Mouse (Mus musculus): ENCODE data around the gene Ube2r2. TPM values are rescaled to one million over a fixed set of nuclear protein-coding genes. Genes with fewer than 3 reads are reported as not detected.

The Ube2r2 gene
- polyA plus RNA-seq, 1 experiment from 2014 or later, result 68.7 TPM

DNA sequence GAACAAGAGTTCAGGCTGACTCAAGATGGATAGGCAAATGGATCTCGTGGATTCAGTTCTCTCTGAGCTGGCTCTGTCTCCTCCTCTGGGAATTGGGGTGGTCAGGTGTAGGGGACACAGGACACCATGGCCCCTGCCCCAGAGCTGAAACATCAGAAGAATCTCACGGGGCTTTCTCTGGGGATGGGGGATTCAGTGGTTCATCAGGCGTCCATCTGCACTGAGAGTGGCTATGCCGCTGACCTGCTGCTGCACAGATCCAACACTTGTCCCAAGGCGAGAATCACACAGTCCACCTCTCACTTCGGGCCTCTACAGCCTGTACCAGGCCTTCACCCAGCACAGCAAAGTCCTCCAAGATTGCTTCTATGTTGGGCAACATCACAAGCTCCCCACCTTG lies 20.5 kb upstream of the Ube2r2 start:
- Histone ChIP-seq H3K4me3 (replicated peaks; ENCODE audit: low read length) (no peak overlapping the region), H3K9me3 (ENCODE audit: control insufficient read depth, low read length) (no peaks in the 10 kb centered on the region), H3K4me2 (replicated peaks) (no peak overlapping the region), H3K27ac (no peak overlapping the region), H3K27me3 (ENCODE audit: control insufficient read depth, insufficient read depth, low read length) (no peaks in the 10 kb centered on the region), H3K36me3 (replicated peaks; ENCODE audit: control insufficient read depth, insufficient read depth) (peaks cover 62% of the 10 kb centered on the region), H3K9ac (no peak overlapping the region), H3K4me1 (replicated peaks; ENCODE audit: control insufficient read depth, insufficient read depth, low read length) (no peaks in the 10 kb centered on the region)
- DNase-seq (ENCODE audit: low spot score) (no peak), ATAC-seq (ENCODE audit: low FRiP score) (no peak)
- WGBS, result 92% methylated on average over 6 of the region's 6 CpGs

DNA sequence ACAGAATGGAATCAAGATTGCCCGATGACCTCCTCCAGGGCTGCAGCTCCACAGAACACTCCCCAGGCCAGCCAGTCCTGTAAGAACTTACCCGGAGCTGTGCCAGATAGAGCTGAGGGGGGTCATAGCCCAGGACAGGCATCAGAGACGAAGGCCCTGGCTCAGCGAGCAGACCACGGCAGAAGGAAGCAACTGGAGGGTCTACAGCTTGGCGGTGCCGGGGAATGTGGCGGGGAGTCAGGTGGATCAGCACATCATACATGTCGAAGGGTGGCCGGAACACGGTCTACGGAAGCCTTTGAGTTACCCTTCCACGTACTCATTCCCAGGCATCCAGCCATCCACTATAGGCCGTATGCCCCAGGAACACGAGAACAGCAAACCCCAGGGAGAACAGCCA lies 19.8 kb upstream of the Ube2r2 start:
- H3K9ac ChIP-seq, result no peak overlapping the region
- H3K36me3 ChIP-seq (replicated peaks; ENCODE audit: control insufficient read depth, insufficient read depth), result peaks cover 69% of the 10 kb centered on the region
- no peak overlapping the region for H3K4me3 ChIP-seq (replicated peaks; ENCODE audit: low read length)
- H3K4me1 ChIP-seq (replicated peaks; ENCODE audit: control insufficient read depth, insufficient read depth, low read length), result no peaks in the 10 kb centered on the region
- H3K27me3 ChIP-seq (ENCODE audit: control insufficient read depth, insufficient read depth, low read length), result no peaks in the 10 kb centered on the region
- ATAC-seq (ENCODE audit: low FRiP score), result no peak
- no peak for DNase-seq (ENCODE audit: low spot score)
- 92% methylated on average over 15 of the region's 15 CpGs for WGBS
- H3K27ac ChIP-seq, result no peak overlapping the region
- H3K4me2 ChIP-seq (replicated peaks), result no peak overlapping the region
- no peaks in the 10 kb centered on the region for H3K9me3 ChIP-seq (ENCODE audit: control insufficient read depth, low read length)

DNA sequence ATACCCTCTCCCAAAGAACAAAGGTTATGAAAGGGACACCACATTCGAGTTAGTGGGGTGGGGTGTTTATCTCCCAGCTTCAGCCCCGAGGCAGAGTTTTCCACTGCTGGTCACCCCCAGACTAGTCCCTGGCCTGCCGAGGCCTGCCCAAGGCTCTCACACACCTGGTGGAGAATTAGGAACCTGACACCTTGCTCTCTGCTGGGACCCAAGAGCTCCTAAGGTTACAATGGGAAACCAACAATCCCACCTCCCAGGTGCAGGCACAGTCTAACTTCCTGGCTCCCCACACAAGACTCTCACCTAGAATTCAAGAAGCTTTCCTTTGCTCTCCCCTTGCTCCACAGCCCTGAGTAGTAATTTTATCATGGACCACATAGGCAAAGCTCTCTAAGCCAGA lies 18.7 kb upstream of the Ube2r2 start:
- H3K9me3 ChIP-seq (ENCODE audit: control insufficient read depth, low read length), result no peaks in the 10 kb centered on the region
- no peak for DNase-seq (ENCODE audit: low spot score)
- peaks cover 80% of the 10 kb centered on the region for H3K36me3 ChIP-seq (replicated peaks; ENCODE audit: control insufficient read depth, insufficient read depth)
- no peak overlapping the region for H3K9ac ChIP-seq
- H3K27ac ChIP-seq, result no peak overlapping the region
- no peak overlapping the region for H3K4me3 ChIP-seq (replicated peaks; ENCODE audit: low read length)
- H3K4me1 ChIP-seq (replicated peaks; ENCODE audit: control insufficient read depth, insufficient read depth, low read length), result no peaks in the 10 kb centered on the region
- ATAC-seq (ENCODE audit: low FRiP score), result no peak
- 90% methylated on average over 3 of the region's 3 CpGs for WGBS
- no peaks in the 10 kb centered on the region for H3K27me3 ChIP-seq (ENCODE audit: control insufficient read depth, insufficient read depth, low read length)
- no peak overlapping the region for H3K4me2 ChIP-seq (replicated peaks)

DNA sequence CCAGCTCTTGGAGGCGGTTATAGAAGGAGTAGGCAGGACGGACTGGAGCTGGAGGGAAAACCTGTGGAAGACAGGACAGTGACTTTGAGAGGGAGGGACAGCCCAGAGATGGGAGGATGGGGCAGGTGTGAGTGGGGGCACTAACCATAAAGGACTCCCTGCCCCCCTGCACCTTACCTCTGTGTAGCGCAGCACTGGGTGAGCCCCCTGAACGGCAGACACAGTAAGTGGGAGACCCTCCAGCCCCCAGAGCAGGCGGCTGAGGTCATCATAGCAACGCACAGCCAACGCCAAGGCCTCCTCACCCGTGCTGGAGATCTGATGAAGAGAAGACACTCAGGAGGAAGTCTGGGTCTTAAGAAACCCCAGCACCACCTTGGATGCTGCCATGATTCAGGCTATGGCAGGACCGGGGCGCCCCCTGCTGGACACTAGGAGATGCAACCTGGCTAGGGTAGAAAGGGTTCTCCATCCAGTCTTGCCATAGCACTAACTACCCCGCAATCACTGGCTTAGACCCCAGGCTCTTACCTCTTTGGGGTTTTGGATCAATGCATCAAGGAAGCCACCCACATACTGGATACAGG lies 16.7 kb upstream of the Ube2r2 start:
- no peak overlapping the region for H3K4me3 ChIP-seq (replicated peaks; ENCODE audit: low read length)
- ATAC-seq (ENCODE audit: low FRiP score) (no peak), DNase-seq (ENCODE audit: low spot score) (peak; percentile 63)
- H3K4me2 ChIP-seq (replicated peaks), result no peak overlapping the region
- no peaks in the 10 kb centered on the region for H3K27me3 ChIP-seq (ENCODE audit: control insufficient read depth, insufficient read depth, low read length)
- peaks cover 8% of the 10 kb centered on the region for H3K4me1 ChIP-seq (replicated peaks; ENCODE audit: control insufficient read depth, insufficient read depth, low read length)
- 76% methylated on average over 11 of the region's 11 CpGs for WGBS
- H3K9me3 ChIP-seq (ENCODE audit: control insufficient read depth, low read length), result no peaks in the 10 kb centered on the region
- no peak overlapping the region for H3K27ac ChIP-seq
- H3K36me3 ChIP-seq (replicated peaks; ENCODE audit: control insufficient read depth, insufficient read depth), result peaks cover 82% of the 10 kb centered on the region
- H3K9ac ChIP-seq, result no peak overlapping the region

DNA sequence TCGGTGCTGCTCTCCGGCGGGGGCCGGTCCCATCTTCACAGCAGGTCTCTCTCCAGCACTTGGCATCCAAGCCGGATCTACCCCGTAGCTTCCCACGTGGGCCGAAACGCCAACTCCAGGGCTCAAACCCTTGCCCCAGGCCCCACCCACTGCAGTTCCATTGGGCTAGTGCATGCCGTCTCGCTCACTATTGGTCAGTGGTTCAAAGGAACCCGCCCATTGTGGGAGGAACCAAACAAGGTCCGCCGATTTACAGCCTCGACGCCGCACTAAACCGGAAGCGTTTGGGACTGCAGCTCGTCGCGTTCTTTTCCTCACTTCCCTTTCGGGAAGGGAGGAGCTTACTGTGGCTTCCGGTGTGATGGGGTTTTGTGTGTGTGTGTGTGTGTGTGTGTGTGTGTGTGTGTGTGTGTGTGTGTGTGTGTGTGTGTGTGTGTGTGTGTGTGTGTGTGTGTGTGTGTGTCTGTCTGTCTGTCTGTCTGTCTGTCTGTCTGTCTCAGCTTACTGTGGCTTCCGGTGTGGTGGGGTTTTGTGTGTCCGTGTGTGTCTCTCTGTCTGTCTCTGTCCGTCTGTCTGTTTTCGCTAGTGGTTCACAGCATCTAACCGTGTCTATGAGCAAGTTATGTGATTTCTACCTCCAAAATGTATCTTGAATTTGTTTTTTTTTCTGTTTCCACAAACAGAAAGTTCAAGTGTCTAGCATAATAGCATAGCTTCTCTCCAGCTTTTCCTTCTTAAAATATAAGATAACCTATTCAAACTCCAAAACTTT lies 11.2 kb upstream of the Ube2r2 start, which contains the start of gene Nol6:
TSS of gene Nol6 (minus strand) at position 276 of the 772 bp plus-strand sequence.
- H3K4me1 ChIP-seq (replicated peaks; ENCODE audit: control insufficient read depth, insufficient read depth, low read length), result peaks cover 8% of the 10 kb centered on the region
- DNase-seq (ENCODE audit: low spot score) (peak; percentile 97), ATAC-seq (ENCODE audit: low FRiP score) (peak; percentile 100)
- peak within 1 kb of the TSS; percentile 94 for H3K4me2 ChIP-seq (replicated peaks)
- H3K4me3 ChIP-seq (replicated peaks; ENCODE audit: low read length), result peak within 1 kb of the TSS; percentile 77
- 0 out of 2 replicates have a peak within 1 kb of the TSS, but pooled peaks have one; percentile 15 for H3K27ac ChIP-seq
- H3K36me3 ChIP-seq (replicated peaks; ENCODE audit: control insufficient read depth, insufficient read depth), result peaks cover 28% of the 10 kb centered on the region
- H3K27me3 ChIP-seq (ENCODE audit: control insufficient read depth, insufficient read depth, low read length), result no peaks in the 10 kb centered on the region
- H3K9ac ChIP-seq, result peak within 1 kb of the TSS; percentile 71
- 2% methylated on average over 29 of the region's 29 CpGs for WGBS
- no peaks in the 10 kb centered on the region for H3K9me3 ChIP-seq (ENCODE audit: control insufficient read depth, low read length)

DNA sequence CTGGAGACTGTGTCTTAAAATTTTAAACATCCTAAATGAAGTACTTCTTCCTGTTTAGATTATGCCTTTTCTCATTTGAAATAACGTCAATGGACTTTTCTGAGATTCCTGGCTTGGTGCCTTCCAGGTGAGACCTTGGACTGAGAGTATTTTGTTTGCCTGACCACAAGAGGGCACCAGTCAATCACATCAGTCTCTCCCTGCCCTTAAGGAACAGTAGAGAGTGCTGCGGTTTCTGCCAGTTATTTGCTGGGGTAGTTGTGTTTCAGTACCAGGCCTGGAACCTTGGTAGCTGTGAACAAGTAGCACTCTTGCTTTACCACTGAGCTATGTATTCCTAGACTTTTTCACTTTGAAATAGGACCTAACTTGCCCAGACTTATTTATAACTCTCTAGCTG lies 6.1 kb upstream of the Ube2r2 start:
- Histone ChIP-seq H3K36me3 (replicated peaks; ENCODE audit: control insufficient read depth, insufficient read depth) (no peaks in the 10 kb centered on the region), H3K9ac (no peak overlapping the region), H3K4me2 (replicated peaks) (no peak overlapping the region), H3K9me3 (ENCODE audit: control insufficient read depth, low read length) (no peaks in the 10 kb centered on the region), H3K27me3 (ENCODE audit: control insufficient read depth, insufficient read depth, low read length) (no peaks in the 10 kb centered on the region), H3K4me3 (replicated peaks; ENCODE audit: low read length) (no peak overlapping the region), H3K4me1 (replicated peaks; ENCODE audit: control insufficient read depth, insufficient read depth, low read length) (peaks cover 2% of the 10 kb centered on the region; the same call in 1 of the 2 replicates), H3K27ac (no peak overlapping the region)
- WGBS, result 6% methylated on average over 2 of the region's 2 CpGs
- ATAC-seq (ENCODE audit: low FRiP score) (no peak), DNase-seq (ENCODE audit: low spot score) (peak; percentile 55)

DNA sequence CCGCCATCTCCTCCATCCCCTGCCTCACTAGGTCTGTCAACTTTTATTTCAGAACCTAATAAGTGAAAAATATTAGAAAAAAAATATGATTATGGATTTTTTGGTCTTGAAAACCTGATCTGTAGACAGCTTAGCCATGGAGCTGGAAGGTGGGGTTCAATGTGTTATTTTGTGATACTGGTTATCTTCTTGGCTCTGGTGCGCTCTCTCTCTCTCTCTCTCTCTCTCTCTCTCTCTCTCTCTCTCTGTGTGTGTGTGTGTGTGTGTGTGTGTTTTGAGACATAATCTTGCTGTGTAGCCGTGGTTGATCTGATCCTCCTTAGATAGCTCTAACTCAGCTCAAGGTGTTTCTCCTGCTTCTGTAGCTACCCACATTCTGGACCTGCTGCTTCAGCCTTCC lies 5.7 kb upstream of the Ube2r2 start:
- Histone ChIP-seq H3K27ac (no peak overlapping the region), H3K36me3 (replicated peaks; ENCODE audit: control insufficient read depth, insufficient read depth) (no peaks in the 10 kb centered on the region), H3K4me1 (replicated peaks; ENCODE audit: control insufficient read depth, insufficient read depth, low read length) (peaks cover 6% of the 10 kb centered on the region; the same call in 1 of the 2 replicates), H3K9ac (no peak overlapping the region), H3K4me3 (replicated peaks; ENCODE audit: low read length) (no peak overlapping the region), H3K27me3 (ENCODE audit: control insufficient read depth, insufficient read depth, low read length) (no peaks in the 10 kb centered on the region), H3K9me3 (ENCODE audit: control insufficient read depth, low read length) (no peaks in the 10 kb centered on the region), H3K4me2 (replicated peaks) (no peak overlapping the region)
- no peak for ATAC-seq (ENCODE audit: low FRiP score)
- DNase-seq (ENCODE audit: low spot score), result no peak
- 83% methylated on average over 3 of the region's 3 CpGs for WGBS

DNA sequence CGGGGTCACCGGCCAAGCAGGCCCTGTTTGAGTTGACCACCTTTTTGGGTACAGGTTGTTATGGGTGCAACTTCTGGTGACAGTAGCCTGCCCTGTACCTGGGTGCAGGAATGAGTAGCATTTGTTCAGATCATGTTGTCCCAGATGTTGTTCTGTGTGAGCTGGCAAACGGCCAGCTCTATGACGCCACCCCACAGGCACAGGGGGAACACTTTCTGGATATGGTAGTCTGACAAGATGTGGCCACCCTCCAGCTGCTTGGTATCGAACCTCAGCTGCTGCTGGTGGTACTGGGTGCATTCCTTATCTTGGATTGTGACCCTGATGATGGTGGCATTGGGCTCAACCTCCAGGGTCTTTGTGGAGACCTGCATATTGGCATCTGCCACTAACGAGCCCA lies 3.1 kb upstream of the Ube2r2 start:
- ATAC-seq (ENCODE audit: low FRiP score), result no peak
- 75% methylated on average over 6 of the region's 6 CpGs for WGBS
- Histone ChIP-seq H3K9me3 (ENCODE audit: control insufficient read depth, low read length) (no peaks in the 10 kb centered on the region), H3K4me2 (replicated peaks) (no peak overlapping the region), H3K4me1 (replicated peaks; ENCODE audit: control insufficient read depth, insufficient read depth, low read length) (peaks cover 11% of the 10 kb centered on the region; the same call in 1 of the 2 replicates), H3K4me3 (replicated peaks; ENCODE audit: low read length) (no peak overlapping the region), H3K9ac (no peak overlapping the region), H3K27ac (no peak overlapping the region), H3K27me3 (ENCODE audit: control insufficient read depth, insufficient read depth, low read length) (no peaks in the 10 kb centered on the region), H3K36me3 (replicated peaks; ENCODE audit: control insufficient read depth, insufficient read depth) (no peaks in the 10 kb centered on the region)
- DNase-seq (ENCODE audit: low spot score), result no peak

DNA sequence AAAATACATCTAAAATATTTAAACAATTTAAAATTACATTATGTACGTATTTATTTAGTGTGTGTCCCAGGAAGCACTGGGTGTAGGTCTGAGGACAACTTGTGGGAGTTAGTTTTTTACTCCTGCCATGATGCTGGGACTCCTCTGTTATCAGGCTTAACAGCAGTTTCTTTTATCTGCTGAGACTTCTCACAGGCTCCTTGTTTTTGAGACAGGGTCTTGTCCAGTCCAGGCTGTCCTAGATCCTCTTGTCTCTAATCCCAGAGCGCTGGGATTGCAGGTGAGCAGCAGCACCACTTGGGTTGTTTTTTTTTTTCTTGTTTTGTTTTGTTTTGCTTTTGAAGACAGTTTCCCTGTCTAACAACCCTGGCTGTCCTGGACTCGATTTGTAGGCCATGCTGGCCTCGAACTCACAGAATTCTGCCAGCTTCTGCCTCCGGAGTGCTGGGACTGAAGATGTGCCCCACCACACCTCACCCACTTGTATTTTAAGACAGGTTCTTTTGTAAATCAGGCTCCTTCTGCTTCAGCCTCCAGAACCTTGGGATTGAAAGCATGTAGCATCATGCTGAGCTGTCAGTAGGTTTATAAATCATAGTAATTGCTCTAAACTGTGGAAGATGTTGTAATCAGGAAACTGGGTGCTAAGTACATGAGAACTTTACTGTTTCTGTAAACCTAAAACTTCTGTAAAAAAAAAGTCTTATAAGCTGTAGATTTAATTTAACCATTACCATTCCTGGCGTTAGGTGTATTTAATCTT lies 1.8 kb upstream of the Ube2r2 start:
- ATAC-seq (ENCODE audit: low FRiP score), result no peak
- H3K36me3 ChIP-seq (replicated peaks; ENCODE audit: control insufficient read depth, insufficient read depth), result 0 out of 2 replicates have a peak, but pooled peaks cover 2% of the 10 kb centered on the region
- H3K9me3 ChIP-seq (ENCODE audit: control insufficient read depth, low read length), result no peaks in the 10 kb centered on the region
- peaks cover 19% of the 10 kb centered on the region; the same call in 1 of the 2 replicates for H3K4me1 ChIP-seq (replicated peaks; ENCODE audit: control insufficient read depth, insufficient read depth, low read length)
- no peak overlapping the region for H3K9ac ChIP-seq
- H3K4me3 ChIP-seq (replicated peaks; ENCODE audit: low read length), result no peak overlapping the region
- H3K4me2 ChIP-seq (replicated peaks), result no peak overlapping the region
- no peak overlapping the region for H3K27ac ChIP-seq
- H3K27me3 ChIP-seq (ENCODE audit: control insufficient read depth, insufficient read depth, low read length), result no peaks in the 10 kb centered on the region
- no peak for DNase-seq (ENCODE audit: low spot score)
- 77% methylated on average over 6 of the region's 6 CpGs for WGBS

Data from hindbrain, embryonic 14.5 days (tissue).